Mouse (Mus musculus): ENCODE data around the gene H2-K1.

Gene H2-K1

GRCm38 (mm10) chr17:34000150-34000537 is at the start of gene H2-K1:
TSS of gene H2-K1 (minus strand) at chr17:34000347.
- DNase-seq = peak; percentile 61

GRCm38 (mm10) chr17:34047404-34048050 is 47.4 kb upstream of the H2-K1 start:
- no peak for DNase-seq

GRCm38 (mm10) chr17:34045941-34046340 is 45.8 kb upstream of the H2-K1 start:
- no peak for DNase-seq

- no peak for DNase-seq
Measured at GRCm38 (mm10) chr17:34039562-34040450, 39.7 kb upstream of the H2-K1 start.

GRCm38 (mm10) chr17:34038878-34039561 is 38.9 kb upstream of the H2-K1 start, which contains the start of gene Col11a2:
TSS of gene Col11a2 (plus strand) at chr17:34039437.
- DNase-seq = peak; percentile 45

- peak; percentile 62 for DNase-seq
Measured at GRCm38 (mm10) chr17:34038440-34038839, 38.3 kb upstream of the H2-K1 start.

- DNase-seq = no peak
Measured at GRCm38 (mm10) chr17:34037241-34037640, 37.1 kb upstream of the H2-K1 start.

- DNase-seq = peak; percentile 40
Measured at GRCm38 (mm10) chr17:34036647-34037046, 36.5 kb upstream of the H2-K1 start.

GRCm38 (mm10) chr17:34035517-34035916 is 35.4 kb upstream of the H2-K1 start:
- no peak for DNase-seq

- DNase-seq = peak; percentile 70
Measured at GRCm38 (mm10) chr17:34034064-34034463, 33.9 kb upstream of the H2-K1 start.

- peak; percentile 66 for DNase-seq
Measured at GRCm38 (mm10) chr17:34033441-34033840, 33.3 kb upstream of the H2-K1 start.

- peak; percentile 68 for DNase-seq
Measured at GRCm38 (mm10) chr17:34032806-34033205, 32.7 kb upstream of the H2-K1 start.

- DNase-seq = no peak
Measured at GRCm38 (mm10) chr17:34032174-34032632, 32.1 kb upstream of the H2-K1 start.

- DNase-seq = peak; percentile 98
Measured at GRCm38 (mm10) chr17:34031465-34032173, 31.5 kb upstream of the H2-K1 start, which contains the start of the genes Slc39a7 and Rxrb. TSS of gene Slc39a7 (minus strand) at chr17:34031682. TSS of gene Rxrb (plus strand) at chr17:34031812.

- peak; percentile 78 for DNase-seq
Measured at GRCm38 (mm10) chr17:34030861-34031326, 30.7 kb upstream of the H2-K1 start.

- DNase-seq = peak; percentile 42
Measured at GRCm38 (mm10) chr17:34029890-34030595, 29.9 kb upstream of the H2-K1 start.

- DNase-seq = peak; percentile 49
Measured at GRCm38 (mm10) chr17:34029150-34029889, 29.2 kb upstream of the H2-K1 start.

GRCm38 (mm10) chr17:34028501-34029149 is 28.5 kb upstream of the H2-K1 start:
- DNase-seq = peak; percentile 61

GRCm38 (mm10) chr17:34027656-34028223 is 27.6 kb upstream of the H2-K1 start, which contains the start of gene H2-Ke6:
TSS of gene H2-Ke6 (minus strand) at chr17:34028060.
- peak; percentile 92 for DNase-seq

All from cerebellum, adult 11-12 months (tissue).